Mouse (Mus musculus) thymus, adult 2 months (tissue): ENCODE results near the gene Rnf157.

Source experiments
- CTCF ChIP-seq: fragments of 200-500 bp; IDR thresholded peaks from 2 replicates; pipeline ENCODE4 v1.5.1; 2012; ENCODE audit warnings: mild to moderate bottlenecking, control low read depth, low read length, moderate library complexity, borderline replicate concordance; ENCODE audit not compliant: control insufficient read depth, poor library complexity, insufficient read depth; ENCODE audit errors: extremely low read depth
- POLR2A ChIP-seq: fragments of 200-500 bp; IDR thresholded peaks from 2 replicates; pipeline ENCODE4 v1.6.1; 2012; ENCODE audit warnings: mild to moderate bottlenecking, low read length, control low read depth, moderate library complexity; ENCODE audit not compliant: control insufficient read depth, poor library complexity, insufficient read depth; ENCODE audit errors: extremely low read depth

DNA sequence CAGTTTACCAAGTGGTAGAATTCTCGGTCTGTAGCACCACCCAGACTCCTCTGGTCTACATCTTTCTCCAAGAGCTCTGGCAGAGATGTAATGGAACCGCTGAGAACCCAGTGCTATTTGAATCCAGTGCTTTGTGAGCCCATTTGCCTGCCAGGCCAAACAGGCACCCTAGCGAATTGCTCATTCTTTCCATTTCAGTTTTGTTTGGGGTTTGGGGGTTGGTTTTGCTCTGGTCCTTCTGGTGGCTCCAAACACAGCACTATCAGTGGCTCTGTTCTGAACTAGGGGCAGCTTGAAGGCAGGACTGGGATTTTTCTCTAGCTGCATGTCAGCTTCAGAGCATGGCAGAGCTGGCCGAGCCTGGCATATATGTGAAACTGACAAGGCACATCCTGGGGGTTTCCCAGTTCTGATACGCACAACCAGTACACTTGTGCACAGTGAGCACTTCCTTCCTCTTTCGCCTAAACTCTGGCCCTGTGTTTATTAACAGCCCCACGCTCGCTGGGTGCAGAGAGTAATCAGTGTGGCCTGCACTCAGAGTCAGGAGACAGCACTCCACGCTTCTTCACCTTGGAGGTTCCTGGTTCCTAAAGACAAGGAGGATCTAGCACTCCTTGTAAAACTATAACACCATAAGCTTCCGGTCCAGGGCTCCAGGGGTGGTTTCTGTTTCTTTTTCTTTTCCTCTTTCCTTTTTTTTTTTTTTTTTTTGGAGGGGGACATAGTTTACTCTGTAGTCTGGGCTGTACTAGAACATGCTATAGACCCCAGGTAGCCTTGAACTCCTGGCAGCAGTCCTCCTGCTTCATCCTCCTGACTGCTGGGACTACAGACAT lies 11.2 kb upstream of the Rnf157 start:
- no peak for TF ChIP-seq CTCF
- TF ChIP-seq POLR2A, result no peak
